Mouse (Mus musculus): Measurements from ENCODE around the gene Phf21a.
"Not testable (repeated sequence)": the region's sequence is repeated elsewhere in the genome, so short reads cannot be mapped to it uniquely, and the experiment has no call there.

Gene Phf21a

DNA sequence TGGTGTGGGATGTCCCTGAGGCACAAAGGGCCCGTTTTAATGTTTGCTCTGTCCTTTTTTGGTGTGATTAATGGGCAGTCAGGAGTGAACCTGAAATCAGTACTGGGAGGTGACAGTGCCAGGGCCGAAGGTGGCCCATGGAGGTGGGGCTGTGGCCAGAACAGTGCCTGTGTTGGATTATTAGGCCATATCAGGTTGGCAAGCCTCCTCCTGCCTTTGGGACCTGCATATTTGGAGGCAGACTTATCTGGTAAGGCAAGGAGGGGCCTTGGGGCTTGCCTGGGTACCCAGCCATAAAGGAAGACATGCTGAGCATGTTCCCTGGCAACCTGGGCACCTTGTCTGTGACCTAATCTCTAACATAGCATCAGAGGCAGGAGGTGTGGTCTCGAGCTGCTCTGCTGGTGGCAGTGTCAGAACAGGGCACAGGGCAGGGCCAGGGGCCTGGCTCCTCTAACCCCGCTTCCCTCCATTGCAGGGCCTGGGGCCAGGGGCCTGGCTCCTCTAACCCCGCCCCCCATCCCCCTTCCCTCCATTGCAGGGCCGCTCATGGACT is 287.7 kb downstream of the Phf21a start:
- in situ Hi-C loops (cut with MboI, MseI), result no loop called here

DNA sequence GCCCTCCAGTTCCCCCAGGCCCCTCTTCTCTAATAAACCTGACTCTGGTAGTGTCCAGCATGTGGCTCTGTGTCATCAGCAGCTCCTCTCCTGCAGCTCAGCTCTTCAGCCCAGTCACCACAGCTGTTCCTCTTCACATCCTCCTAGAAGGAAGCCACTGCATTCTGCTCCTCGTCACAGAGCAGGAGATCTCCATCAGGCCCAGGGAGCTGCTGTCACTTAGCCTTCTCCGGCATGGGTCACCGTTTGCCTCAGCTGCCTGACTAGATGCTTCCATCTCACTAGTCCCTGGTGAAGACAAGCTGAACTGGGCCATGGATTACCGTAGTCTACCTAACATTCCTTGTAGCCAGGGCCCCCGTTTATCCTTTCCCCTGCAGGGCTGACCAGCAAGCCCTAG is 288.2 kb downstream of the Phf21a start:
- in situ Hi-C loops (cut with MboI, MseI), result no loop called here

DNA sequence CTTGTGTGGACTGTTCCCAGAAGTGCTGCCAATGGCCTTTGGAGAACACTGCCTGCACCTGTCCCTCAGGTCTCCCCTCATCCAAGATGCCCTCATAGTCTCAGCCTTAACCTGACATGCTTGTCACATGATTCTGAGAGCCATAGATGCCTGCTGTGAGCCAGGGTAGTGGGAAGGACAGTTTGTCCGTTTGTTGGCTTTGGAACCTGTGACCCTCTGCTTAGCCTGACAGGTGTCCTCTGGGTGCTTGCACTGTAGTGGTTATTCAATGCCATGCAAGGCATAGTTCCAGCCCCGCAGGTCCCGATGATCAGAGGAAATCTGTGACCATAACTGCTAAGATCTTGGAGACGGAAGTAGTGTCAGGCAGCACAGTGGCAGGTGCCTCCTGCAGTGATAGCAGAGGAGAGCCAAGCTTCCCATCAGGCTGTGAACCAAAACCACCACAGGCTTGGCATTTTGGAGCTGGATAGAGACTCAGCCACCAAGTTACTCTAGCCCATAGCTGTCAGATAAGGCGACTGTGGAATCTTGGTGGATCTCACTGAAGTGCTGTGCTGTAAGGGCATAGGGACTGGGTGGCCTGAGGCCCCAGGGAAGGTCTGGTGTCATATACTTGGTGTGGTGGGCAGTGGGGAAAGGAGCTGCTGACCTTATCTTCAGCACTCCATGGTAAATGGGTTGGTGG is 289.1 kb downstream of the Phf21a start, which contains the start of gene 1700029I15Rik:
1700029I15Rik (plus strand) TSS at position 638 of the 688 bp plus-strand sequence.
- in situ Hi-C loops (cut with MboI, MseI), result no loop called here

- in situ Hi-C loops (cut with MboI, MseI), result no loop called here
These were observed 289.8 kb downstream of the Phf21a start for GRCm38 (mm10) chr2:92382759-92383158.

- in situ Hi-C loops (cut with MboI, MseI), result no loop called here
These were observed 291.2 kb downstream of the Phf21a start for GRCm38 (mm10) chr2:92384101-92384500.

DNA sequence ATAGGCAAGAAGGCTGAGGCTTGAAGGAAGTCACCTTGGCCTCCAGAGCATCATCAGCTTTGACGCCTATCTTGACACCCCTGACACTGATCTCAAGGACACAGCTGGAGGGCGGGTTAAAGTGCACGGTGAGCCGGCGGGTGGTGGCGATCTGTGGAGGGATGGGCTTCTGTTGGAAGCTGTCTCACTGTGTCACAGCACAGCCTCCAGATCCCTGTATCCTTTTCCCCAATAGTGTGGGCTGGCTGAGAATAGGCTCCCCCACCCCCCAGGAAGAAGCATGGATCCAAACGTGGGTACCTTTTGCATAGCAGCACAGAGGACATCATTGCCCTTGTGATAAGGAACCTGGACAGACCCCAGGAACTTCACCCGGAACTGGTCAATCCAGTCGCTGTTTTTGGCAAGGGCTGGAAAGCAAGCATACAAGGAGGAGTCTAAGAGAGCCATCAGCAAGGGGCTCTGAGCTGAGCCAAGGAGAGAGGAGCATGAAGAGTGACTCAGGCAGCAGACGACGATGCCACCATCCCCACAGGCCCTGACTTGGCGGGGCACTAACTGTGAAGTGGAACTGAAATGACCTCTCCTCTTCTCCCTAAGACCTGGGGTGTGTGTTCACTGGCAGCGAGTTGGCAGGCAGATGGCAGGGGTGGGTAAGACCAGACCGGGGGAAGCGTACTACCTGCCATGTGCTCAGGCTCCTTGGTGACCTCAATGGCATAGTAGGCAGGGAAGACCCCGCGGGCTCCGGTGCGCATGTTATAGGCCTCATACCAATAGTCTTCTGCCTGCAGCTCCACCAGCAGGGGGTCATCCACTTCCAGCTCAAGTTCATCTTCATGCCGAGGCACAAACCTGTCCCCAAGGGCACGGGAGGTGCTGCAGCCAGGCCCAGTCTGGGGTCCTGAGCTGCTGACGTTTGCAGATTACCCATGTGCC is 292.5 kb downstream of the Phf21a start:
- in situ Hi-C loops (cut with MboI, MseI), result no loop called here

GRCm38 (mm10) chr2:92386821-92387570 is 294.1 kb downstream of the Phf21a start:
- in situ Hi-C loops (cut with MboI, MseI), result no loop called here

DNA sequence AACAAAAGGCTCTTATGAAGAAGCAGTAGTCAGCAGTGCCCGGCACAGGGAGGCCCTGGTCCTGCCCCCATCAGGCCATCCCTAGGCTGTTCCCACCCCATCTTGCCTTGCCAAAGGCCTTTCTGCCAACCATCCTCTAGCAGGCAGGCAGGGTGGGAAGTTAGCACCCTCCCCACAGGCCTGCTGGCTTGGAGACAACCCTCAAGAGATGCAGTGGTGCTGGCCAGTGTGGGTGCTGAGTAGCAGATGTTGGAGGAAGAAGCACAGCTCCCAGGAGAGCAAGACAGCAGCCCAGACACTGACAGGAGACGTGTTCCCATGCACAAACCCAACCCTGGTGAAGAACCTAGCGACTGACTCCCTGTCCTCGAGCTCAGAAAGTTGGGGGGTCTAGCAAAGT is 294.7 kb downstream of the Phf21a start:
- in situ Hi-C loops (cut with MboI, MseI), result no loop called here

- in situ Hi-C loops (cut with MboI, MseI), result no loop called here
These were observed 295.2 kb downstream of the Phf21a start for GRCm38 (mm10) chr2:92388081-92388517.

GRCm38 (mm10) chr2:92388891-92389641 is 296.1 kb downstream of the Phf21a start:
- in situ Hi-C loops (cut with MboI, MseI), result no loop called here

GRCm38 (mm10) chr2:92389645-92390044 is 296.7 kb downstream of the Phf21a start:
- in situ Hi-C loops (cut with MboI, MseI), result no loop called here

- in situ Hi-C loops (cut with MboI, MseI), result no loop called here
These were observed 297.5 kb downstream of the Phf21a start for GRCm38 (mm10) chr2:92390206-92390930.

GRCm38 (mm10) chr2:92391116-92391515 is 298.2 kb downstream of the Phf21a start:
- in situ Hi-C loops (cut with MboI, MseI), result no loop called here

DNA sequence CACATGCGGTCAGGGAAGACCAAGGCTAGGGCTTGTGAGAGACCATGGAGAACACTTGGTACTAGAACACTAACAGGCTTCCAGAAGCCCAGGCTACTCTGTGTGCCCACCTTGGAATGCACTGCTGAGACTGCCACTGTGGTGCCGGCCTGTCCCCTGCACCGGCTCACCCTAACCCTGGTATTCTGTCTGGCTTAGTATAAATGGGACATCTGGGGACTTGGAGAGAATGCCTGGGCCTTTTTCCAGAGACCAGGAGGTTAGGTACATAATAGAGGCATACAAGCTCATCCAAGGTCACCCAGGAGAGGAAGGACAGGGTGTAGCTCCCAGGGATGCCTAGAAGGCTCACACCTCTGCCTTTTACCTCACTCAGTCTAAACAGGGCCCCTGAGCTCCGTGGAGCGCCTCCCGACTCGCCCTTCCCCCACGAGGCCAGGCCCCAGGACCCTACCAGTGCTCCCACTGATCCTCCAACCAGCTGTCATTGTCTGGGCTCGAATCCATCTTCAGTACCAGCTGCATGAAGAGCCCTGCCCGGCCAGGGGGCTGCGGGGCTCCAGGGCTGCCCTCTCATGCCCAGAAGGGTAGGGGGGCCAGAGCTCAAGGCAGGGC is 298.9 kb downstream of the Phf21a start:
- in situ Hi-C loops (cut with MboI, MseI), result no loop called here

DNA sequence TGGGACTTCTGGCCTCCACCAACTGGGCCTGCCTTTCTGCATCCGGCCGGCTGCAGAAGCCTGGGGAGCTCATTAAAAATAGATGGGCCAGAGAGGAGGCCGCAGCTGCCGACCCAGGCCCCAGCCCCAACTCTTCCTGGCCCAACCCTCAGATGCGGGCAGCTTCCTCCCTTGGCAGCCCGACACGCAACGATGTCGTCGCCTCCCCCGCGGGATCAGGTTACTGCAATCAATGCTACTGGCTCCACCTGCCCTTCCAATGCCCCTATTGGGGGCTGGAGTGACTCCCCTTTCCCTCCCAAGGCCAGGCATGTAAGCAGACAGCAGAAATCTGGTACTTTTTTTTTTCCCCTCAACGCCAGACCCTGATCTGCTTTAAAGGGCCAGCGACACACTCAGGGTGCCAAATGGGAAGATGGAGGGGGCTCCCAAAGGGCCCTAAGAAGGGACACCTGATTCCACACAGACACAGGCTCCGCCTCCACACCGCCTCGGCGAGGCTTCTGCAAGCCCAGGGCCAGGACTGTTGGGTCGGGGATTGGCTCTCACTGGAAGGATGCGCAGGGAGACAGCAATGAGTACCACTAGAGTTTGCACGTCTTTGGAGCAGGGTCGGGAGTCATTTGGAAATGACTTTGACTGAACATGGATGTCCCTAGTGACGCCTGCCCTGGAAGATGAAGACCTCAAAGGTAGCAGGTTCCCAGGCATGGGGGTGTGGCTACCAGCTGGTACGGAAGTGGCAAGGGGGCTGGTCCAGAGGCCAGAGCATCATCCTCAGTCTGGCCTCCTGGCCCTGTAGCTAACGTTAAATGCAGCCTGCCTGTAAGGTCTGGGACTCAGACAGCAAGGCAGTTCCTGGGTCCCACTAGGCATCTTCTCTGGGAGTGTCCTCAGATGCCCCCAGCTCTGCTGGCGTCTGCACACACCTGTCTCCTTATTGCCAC is 299.7 kb downstream of the Phf21a start:
- in situ Hi-C loops (cut with MboI, MseI), result no loop called here

GRCm38 (mm10) chr2:92395535-92395934 is 302.6 kb downstream of the Phf21a start:
- in situ Hi-C loops (cut with MboI, MseI), result no loop called here

DNA sequence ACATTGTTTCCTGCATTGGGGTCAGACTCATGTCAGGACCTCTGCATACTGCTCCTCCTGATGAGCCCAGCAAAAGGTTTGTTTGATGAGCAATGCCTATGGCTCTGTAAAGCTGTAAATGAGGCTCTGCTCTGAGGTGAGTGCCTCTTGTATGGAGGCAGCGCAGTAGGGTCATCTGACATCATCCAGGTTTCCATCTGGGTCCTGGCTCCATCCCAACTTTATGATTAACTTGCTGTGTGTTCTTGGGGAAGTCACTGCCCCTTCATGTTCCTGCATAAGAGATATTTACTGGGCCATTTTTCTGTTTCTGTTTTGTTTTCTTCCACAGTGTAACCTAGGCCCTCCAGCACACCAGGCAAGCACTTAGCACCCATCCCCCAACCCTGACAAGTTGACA is 304.5 kb downstream of the Phf21a start:
- in situ Hi-C loops (cut with MboI, MseI), result no loop called here

DNA sequence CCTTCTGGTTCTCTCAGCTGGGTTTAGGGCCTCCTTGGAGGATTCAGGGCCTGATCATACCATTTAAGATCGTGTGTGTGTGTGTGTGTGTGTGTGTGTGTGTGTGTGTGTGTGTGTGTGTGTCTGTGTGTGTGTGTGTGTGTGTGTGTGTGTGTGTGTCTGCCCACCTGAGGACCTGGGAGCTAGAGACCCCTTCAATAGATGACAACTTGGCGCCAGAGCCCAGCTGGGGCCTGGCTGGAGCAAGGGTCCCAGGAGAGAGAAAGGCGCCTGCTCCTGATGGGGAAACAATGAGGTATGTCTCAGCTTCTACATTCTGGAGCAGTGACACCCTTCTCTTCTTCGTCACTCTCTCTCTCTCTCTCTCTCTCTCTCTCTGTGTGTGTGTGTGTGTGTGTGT is 307.0 kb downstream of the Phf21a start:
- in situ Hi-C loops (cut with MboI, MseI), result not testable (repeated sequence)

DNA sequence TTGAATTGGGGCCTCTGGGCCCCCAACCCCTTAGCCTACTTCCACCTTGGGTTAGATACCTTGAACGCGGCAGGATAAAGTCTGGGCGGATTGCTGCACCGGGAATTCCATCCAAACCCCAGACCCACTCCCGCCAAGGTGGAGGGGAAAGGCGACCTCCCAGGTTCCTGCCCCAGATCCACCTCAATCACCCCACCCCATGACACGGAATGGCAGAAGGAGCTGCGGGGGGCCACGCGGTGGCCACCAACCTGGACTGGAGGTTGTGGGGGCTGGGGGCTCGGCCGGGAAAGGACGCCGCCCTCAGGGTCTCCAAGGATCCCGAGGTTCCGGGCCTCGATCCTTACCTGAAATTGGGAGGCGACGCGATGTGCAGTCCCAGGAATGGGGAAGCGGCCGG is 307.8 kb downstream of the Phf21a start:
- in situ Hi-C loops (cut with MboI, MseI), result no loop called here

Measured in T-helper 1 cell (primary cell).